Mouse (Mus musculus) myocyte (in vitro differentiated cells): ENCODE data around the gene Rhbdf2. TPM values are rescaled to one million over a fixed set of nuclear protein-coding genes. Genes with fewer than 3 reads are reported as not detected.

ENCODE experiments used
- H3K27me3 ChIP-seq: one replicate; pipeline ENCODE4 v1.6.1; 2011; ENCODE audit not compliant: control insufficient read depth, insufficient read depth, insufficient read length
- H3K36me3 ChIP-seq: one replicate; pipeline ENCODE4 v1.6.1; 2011; ENCODE audit not compliant: control insufficient read depth, insufficient read depth
- H3K4me2 ChIP-seq: one replicate; pipeline ENCODE4 v1.6.1; 2011; ENCODE audit warnings: low read depth, control low read depth
- H3K4me3 ChIP-seq: one replicate; pipeline ENCODE4 v1.5.1; 2011; ENCODE audit warnings: mild to moderate bottlenecking, control low read depth, moderate library complexity
- H3K79me2 ChIP-seq: one replicate; pipeline ENCODE4 v1.6.1; 2011; ENCODE audit not compliant: control insufficient read depth, insufficient read depth
- H3ac ChIP-seq: one replicate; pipeline ENCODE4 v1.6.1; 2011; ENCODE audit not compliant: control insufficient read depth, insufficient read length
- CEBPB ChIP-seq: IDR thresholded peaks from 2 replicates; pipeline ENCODE4 v1.6.1; 2011; ENCODE audit warnings: mild to moderate bottlenecking, moderate library complexity; ENCODE audit not compliant: poor library complexity, insufficient read depth, severe bottlenecking
- E2F4 ChIP-seq: IDR thresholded peaks from one replicate; pipeline ENCODE4 v1.6.1; 2011; ENCODE audit warnings: mild to moderate bottlenecking, control low read depth, moderate library complexity; ENCODE audit not compliant: insufficient read depth
- MAX ChIP-seq: IDR thresholded peaks from one replicate; pipeline ENCODE4 v1.6.1; 2011; ENCODE audit warnings: low read depth, mild to moderate bottlenecking, control low read depth
- MYOD1 ChIP-seq, 3 experiments: IDR thresholded peaks; one replicate each; pipeline ENCODE4 v1.6.1; 2011; ENCODE audit warnings: control low read depth in 2 of 3, low read depth in 2 of 3, mild to moderate bottlenecking in 2 of 3, moderate library complexity in 1 of 3; ENCODE audit not compliant: insufficient read length in 2 of 3, control insufficient read depth in 1 of 3
- MYOG ChIP-seq, 3 experiments: IDR thresholded peaks; one replicate each; pipeline ENCODE4 v1.6.1; 2011; ENCODE audit warnings: control low read depth in 2 of 3, low read depth in 2 of 3, mild to moderate bottlenecking in 2 of 3; ENCODE audit not compliant: insufficient read length in 2 of 3, control insufficient read depth in 1 of 3, insufficient read depth in 1 of 3
- POLR2A ChIP-seq: IDR thresholded peaks from one replicate; pipeline ENCODE4 v1.6.1; 2011; ENCODE audit warnings: low read depth, mild to moderate bottlenecking, control low read depth, moderate library complexity; ENCODE audit not compliant: insufficient read length
- POLR2AphosphoS2 ChIP-seq: IDR thresholded peaks from one replicate; pipeline ENCODE4 v1.6.1; 2011; ENCODE audit warnings: low read depth, control low read depth; ENCODE audit not compliant: insufficient read length
- REST ChIP-seq: IDR thresholded peaks from one replicate; pipeline ENCODE4 v1.6.1; 2011; ENCODE audit warnings: mild to moderate bottlenecking, control low read depth, moderate library complexity; ENCODE audit not compliant: insufficient read depth, insufficient read length
- SRF ChIP-seq: IDR thresholded peaks from one replicate; pipeline ENCODE4 v1.6.1; 2011; ENCODE audit warnings: low read depth; ENCODE audit not compliant: control insufficient read depth, insufficient read length
- TCF12 ChIP-seq: IDR thresholded peaks from one replicate; pipeline ENCODE4 v1.6.1; 2011; ENCODE audit warnings: mild to moderate bottlenecking, control low read depth; ENCODE audit not compliant: poor library complexity, insufficient read depth, severe bottlenecking
- TCF3 ChIP-seq: IDR thresholded peaks from one replicate; pipeline ENCODE4 v1.6.1; 2011; ENCODE audit warnings: low read depth, control low read depth; ENCODE audit not compliant: insufficient read length
- USF1 ChIP-seq: IDR thresholded peaks from one replicate; pipeline ENCODE4 v1.6.1; 2011; ENCODE audit warnings: low read depth, mild to moderate bottlenecking, control low read depth, moderate library complexity
- polyA plus RNA-seq: library from polyadenylated mRNA; unstranded; fragments of >200 nt; fragmentation: generic; extraction: Trizol; gene quantifications from one replicate; pipeline ENCODE4 v1.2.1, GENCODE M21; 2012; ENCODE audit warnings: missing spikeins

The Rhbdf2 gene
- polyA plus RNA-seq, 1 experiment, result 16.2 TPM

GRCm38 (mm10) chr11:116581376-116581814 is 45.4 kb downstream of the Rhbdf2 start, which contains the start of gene Ube2o:
Gene Ube2o, minus strand, starts transcription at chr11:116581447.
- peak within 1 kb of the TSS; percentile 98 for H3K4me2 ChIP-seq
- peak within 1 kb of the TSS; percentile 72 for H3ac ChIP-seq
- H3K36me3 ChIP-seq, result no peaks in the 10 kb centered on the region
- H3K79me2 ChIP-seq, result peaks cover 40% of the 10 kb centered on the region
- no peaks in the 10 kb centered on the region for H3K27me3 ChIP-seq
- TF ChIP-seq POLR2A (peak; percentile 90), REST (no peak), USF1 (no peak), MAX (no peak), E2F4 (no peak), TCF12 (no peak), MYOG (IDR thresholded peaks at IDR 0.05; ENCODE audit: control insufficient read depth in 1 of 3, insufficient read depth in 1 of 3, insufficient read length in 2 of 3, low read depth in 2 of 3) (no peak), CEBPB (no peak), POLR2AphosphoS2 (peak; percentile 82), TCF3 (no peak), MYOD1 (IDR thresholded peaks at IDR 0.05; ENCODE audit: control insufficient read depth in 1 of 3, insufficient read length in 2 of 3, low read depth in 2 of 3) (no peak)
- H3K4me3 ChIP-seq, result peak within 1 kb of the TSS; percentile 36

- peak overlapping the region; percentile 98 for H3K4me2 ChIP-seq
- TF ChIP-seq SRF, result peak; percentile 12
- peak; percentile 44 for TF ChIP-seq POLR2A
- no peak for TF ChIP-seq TCF12
- TF ChIP-seq MYOG (IDR thresholded peaks at IDR 0.05; ENCODE audit: control insufficient read depth in 1 of 3, insufficient read depth in 1 of 3, insufficient read length in 2 of 3, low read depth in 2 of 3), result peak in 1 of 3 experiments; percentile 13
- no peak for TF ChIP-seq CEBPB
- peak in 1 of 3 experiments; percentile 35 for TF ChIP-seq MYOD1 (IDR thresholded peaks at IDR 0.05; ENCODE audit: control insufficient read depth in 1 of 3, insufficient read length in 2 of 3, low read depth in 2 of 3)
- TF ChIP-seq USF1, result no peak
- no peak for TF ChIP-seq E2F4
- TF ChIP-seq TCF3, result no peak
- TF ChIP-seq REST, result no peak
- no peak for TF ChIP-seq MAX
- TF ChIP-seq POLR2AphosphoS2, result no peak
- H3K79me2 ChIP-seq, result peaks cover 41% of the 10 kb centered on the region
- H3K27me3 ChIP-seq, result no peaks in the 10 kb centered on the region
- peak overlapping the region; percentile 36 for H3K4me3 ChIP-seq
- H3K36me3 ChIP-seq, result no peaks in the 10 kb centered on the region
- peak overlapping the region; percentile 72 for H3ac ChIP-seq
These were observed 46.0 kb downstream of the Rhbdf2 start for GRCm38 (mm10) chr11:116580711-116581375.

GRCm38 (mm10) chr11:116580031-116580652 is 46.7 kb downstream of the Rhbdf2 start:
- peak overlapping the region; percentile 36 for H3K4me3 ChIP-seq
- peak overlapping the region; percentile 98 for H3K4me2 ChIP-seq
- H3ac ChIP-seq, result peak overlapping the region; percentile 72
- no peaks in the 10 kb centered on the region for H3K27me3 ChIP-seq
- no peaks in the 10 kb centered on the region for H3K36me3 ChIP-seq
- H3K79me2 ChIP-seq, result peaks cover 48% of the 10 kb centered on the region
- peak in 1 of 3 experiments; percentile 2 for TF ChIP-seq MYOD1 (IDR thresholded peaks at IDR 0.05; ENCODE audit: control insufficient read depth in 1 of 3, insufficient read length in 2 of 3, low read depth in 2 of 3)
- TF ChIP-seq SRF, result no peak

GRCm38 (mm10) chr11:116579280-116579679 is 47.5 kb downstream of the Rhbdf2 start:
- H3K36me3 ChIP-seq, result no peaks in the 10 kb centered on the region
- no peak for TF ChIP-seq USF1
- no peaks in the 10 kb centered on the region for H3K27me3 ChIP-seq
- H3ac ChIP-seq, result no peak overlapping the region
- H3K4me2 ChIP-seq, result no peak overlapping the region
- no peak overlapping the region for H3K4me3 ChIP-seq
- peaks cover 56% of the 10 kb centered on the region for H3K79me2 ChIP-seq

DNA sequence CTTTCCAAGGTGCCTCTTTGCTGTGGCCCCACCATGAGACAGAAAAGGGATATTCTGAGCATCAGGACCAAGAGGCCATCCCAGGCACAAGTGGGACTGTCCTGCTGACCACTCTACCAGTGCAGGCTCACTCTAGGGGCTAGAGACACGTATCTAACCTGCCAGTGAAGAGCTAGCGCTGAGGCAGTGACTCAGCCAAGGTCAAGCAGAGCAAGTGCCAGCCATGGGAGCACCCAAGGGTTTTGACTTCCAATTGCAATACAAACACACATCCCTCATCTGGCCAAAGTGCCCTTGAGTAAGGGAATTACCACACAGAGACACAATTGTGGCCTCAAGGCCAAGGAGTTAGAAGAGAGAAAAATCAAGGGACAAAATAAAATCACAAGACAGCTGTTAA is 51.4 kb downstream of the Rhbdf2 start:
- H3K4me2 ChIP-seq, result no peak overlapping the region
- H3K79me2 ChIP-seq, result peaks cover 86% of the 10 kb centered on the region
- no peaks in the 10 kb centered on the region for H3K36me3 ChIP-seq
- TF ChIP-seq POLR2A (no peak), SRF (no peak), CEBPB (no peak), POLR2AphosphoS2 (no peak), TCF12 (no peak), MYOG (IDR thresholded peaks at IDR 0.05; ENCODE audit: control insufficient read depth in 1 of 3, insufficient read depth in 1 of 3, insufficient read length in 2 of 3, low read depth in 2 of 3) (no peak), TCF3 (no peak), REST (no peak), MAX (no peak), MYOD1 (IDR thresholded peaks at IDR 0.05; ENCODE audit: control insufficient read depth in 1 of 3, insufficient read length in 2 of 3, low read depth in 2 of 3) (no peak), USF1 (no peak), E2F4 (no peak)
- H3ac ChIP-seq, result no peak overlapping the region
- H3K27me3 ChIP-seq, result no peaks in the 10 kb centered on the region
- H3K4me3 ChIP-seq, result no peak overlapping the region
